Mouse (Mus musculus) spleen, adult 12 weeks (tissue): ENCODE results near the gene Sdk2.

Experiments used
- DNase-seq: peaks from one replicate; pipeline ENCODE4 v3.0.0; 2022; ENCODE audit warnings: low spot score

Gene Sdk2

DNA sequence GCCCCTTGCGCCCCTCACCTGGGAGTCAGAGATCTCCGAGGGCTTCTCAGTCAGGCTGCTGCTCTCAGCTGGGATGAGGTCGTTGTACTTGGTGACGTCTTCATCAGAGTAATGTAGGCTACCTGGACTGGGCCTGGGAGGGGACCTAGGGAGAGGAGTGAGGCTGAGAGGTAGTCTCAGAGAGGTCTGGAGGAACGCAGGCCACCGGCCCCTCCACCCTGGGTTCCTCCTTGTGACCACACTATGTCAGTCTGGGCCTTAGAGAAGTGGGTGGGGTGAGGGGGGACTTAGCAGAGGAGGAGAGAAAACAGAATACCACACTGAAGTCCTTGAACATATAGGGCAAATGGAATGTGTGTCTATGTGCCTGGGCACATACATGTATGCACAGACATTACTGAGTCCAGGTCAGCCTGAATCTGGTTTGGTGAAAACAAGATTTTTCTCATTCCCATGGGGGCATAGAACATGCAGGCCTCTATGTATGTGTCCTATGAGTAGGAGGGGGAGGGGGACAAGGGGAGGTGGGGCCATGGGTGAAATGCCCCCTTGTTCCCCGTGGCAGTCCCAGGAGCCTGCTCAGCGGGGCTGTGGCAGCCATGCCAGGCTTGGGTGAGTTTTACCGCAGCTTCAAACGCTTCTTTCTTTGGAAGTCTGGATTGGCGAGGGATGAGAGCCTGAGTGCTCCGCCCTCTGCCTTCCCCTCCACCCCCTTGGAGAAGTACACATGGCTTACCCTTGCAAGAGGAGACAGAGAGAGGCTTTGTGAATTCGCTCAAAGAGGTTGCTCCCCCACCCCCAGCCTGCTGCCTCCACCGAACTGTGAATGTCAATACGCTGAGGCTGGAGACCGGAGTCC is 275.3 kb downstream of the Sdk2 start:
- DNase-seq: no peak

DNA sequence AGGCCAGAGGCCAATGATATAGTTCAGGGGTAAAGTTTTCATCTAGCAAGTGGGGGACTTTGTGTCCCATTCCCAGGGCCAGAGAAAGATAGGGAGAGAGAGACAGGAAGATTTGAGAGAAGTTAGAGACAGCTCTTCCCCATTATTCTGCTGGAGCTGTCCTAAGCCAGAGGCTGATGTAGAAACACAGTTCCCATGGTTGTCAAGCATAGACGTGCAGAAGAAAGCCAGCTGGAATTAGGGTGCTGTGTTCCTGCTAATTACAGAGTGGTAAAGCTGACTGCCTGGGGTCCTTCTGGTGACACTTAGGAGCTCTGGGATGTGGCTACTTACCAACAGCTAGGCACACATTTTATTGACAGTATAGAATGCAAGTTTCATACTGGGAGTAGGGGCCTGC is 277.7 kb downstream of the Sdk2 start:
- no peak for DNase-seq

DNA sequence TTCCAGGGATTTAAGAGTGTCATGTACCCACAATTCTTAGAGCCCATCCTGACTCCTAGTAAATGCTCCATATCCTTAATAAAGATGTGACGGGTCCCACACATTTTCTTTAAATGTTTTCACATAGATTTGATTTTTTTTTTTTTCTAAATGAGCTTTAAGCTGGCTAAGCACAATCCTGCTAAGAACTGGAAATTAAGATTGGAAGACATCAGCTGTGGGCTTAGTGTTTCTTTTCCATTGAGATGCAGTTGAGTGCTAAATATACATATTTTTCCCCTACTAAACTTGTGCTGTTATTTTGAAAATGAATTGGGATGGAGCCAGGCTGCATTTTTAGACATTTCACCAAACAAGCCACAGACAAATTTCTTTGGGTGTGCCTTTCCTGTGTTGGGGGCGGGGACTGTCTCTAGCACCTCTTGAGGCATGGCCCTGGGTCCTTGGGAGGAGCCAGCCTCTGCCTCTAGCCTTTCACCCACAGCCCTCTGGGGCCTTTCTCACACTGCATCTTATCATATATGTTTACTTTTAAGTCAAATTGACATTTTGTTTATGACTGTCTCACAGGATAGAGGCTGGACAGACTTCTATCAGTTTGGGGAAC is 278.6 kb downstream of the Sdk2 start:
- DNase-seq: no peak

DNA sequence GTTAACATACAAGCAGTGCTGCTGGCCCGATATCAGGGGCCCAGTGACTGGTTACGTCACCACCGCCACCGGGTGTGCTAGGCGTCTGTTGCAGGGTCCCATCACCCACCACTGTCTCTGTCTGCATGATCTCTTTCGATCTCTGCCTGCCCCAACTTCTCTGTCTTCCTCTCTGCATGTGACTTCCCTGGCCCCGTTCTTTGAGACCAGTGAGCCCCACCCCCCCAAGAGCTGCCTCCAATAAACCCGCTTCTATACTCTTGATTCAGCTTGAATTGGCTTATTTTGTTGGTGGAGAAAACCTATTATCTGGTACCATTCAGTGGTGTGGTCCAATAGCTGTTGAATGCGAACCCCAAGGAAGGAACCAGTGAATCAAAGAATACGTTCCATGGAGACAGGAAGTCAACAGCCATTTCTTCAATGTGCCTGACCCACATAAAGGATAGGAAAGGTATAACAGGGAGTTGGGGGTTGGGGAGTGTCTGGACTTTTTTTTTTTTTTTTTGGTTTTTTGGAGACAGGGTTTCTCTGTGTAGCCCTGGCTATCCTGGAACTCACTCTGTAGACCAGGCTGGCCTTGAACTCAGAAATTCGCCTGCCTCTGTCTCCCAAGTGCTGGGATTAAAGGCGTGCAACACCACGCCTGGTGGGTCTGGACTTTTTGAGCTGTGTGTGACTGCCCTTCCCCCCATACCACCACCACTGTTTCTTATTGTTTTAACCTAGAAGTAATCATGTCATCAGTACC is 279.2 kb downstream of the Sdk2 start:
- DNase-seq: no peak

DNA sequence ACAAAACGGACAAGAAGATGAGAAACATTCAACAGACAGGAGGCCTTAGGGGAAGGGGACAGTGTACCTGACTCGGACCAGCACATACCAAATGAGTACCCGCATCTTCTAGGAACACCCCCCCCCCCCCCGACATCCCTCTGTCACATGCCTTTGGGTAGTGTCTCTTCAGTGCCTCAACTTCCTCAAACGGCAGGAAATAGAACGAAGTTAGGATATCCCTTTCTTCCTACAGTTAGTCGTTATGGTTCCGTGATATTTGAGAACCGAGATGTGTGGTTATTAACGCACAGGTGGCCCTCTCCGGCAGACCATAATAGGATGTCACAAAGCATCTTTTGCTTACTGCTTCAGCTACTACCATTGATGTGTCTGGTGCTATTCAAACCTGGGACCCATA is 279.8 kb downstream of the Sdk2 start:
- DNase-seq: no peak

DNA sequence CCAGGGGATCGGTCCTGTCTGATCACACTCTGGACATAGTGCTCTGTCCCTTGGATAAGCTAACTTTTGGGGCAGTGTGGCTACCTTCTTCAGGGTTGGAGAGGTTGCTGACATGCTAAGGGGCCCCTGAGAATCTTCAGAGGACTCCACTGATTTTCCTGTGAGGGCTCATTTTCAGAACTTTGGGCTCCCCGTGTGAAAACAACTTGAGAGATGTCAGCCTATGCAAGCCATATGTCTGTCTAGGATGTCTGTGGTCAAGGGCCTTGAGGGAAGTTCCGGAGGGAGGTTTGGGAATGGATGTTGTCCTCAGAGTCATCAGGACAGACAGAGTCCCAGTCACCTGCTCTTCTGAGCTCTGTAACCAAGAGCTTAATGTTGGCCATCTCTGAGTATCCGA is 280.5 kb downstream of the Sdk2 start:
- DNase-seq: no peak

DNA sequence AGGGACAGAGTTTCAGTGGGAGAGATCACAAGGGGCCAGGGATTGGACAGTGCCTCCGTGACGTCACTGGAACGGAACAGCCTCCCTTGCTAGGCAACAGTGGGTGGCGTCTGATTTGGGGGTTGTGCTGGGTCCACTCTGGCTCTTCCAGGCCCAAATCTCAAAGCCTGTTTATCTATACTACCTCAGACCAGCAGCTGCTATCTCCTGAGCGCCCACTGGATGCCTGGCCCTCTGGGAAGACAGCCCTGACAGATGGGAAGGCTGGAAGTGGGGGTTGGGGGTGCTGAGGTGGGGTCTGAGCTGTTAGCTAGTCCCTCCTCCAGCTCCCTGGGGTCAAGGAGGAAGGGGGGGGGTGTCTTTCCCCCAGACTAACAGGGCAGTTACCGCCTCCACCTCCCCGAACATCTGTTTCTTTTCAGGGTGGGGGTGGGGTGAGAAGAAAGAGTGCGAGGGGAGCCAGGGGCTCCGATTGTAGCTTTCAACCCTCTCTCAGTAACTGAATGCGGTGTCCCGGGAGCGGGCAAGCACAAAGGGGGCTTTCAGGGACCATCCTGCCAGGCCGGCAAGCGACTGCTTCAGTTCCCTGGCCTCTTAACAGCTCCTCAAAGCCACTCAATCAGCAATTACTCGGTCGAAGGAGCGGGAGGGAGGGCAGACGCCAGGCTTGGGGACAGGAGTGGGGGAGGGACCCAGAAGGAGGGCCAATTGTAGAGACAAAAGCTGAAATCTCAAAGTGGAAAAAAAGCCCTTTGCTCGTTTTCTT is 281.3 kb downstream of the Sdk2 start:
- no peak for DNase-seq

DNA sequence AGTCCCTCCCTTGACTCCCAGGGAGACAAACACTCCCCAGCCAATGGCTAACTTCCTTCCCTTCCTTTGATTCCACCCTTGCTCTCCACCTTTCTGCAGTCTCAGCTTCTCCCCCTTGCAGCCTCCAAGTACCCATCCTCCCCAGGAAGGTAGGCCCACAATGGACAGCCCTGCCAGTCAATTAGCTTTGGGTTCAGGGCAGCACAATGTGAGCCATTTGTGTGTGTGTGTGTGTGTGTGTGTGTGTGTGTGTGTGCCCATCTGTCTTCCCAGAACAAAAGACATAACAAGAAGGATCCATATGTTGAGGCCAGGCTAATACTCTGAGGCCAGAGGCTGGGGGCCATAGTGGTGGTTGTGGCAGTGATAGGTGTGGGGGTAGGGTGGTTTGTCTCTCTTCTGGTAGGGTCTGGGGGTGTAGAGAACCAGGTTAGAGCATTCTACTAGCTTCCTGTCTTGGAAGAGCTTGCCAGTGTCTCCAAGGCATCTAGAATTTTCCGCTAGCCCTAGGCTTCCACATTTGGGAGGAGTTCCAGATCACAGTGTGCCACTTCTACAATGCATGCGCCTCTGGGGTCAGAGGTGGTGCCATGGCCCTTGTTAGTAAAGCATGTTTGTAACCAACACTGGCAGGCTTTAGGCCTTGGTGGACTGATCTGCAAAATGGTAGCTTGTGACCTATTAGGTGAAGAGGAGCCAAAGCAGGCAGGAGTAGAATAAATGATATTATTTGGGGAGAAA is 282.0 kb downstream of the Sdk2 start:
- DNase-seq: no peak

DNA sequence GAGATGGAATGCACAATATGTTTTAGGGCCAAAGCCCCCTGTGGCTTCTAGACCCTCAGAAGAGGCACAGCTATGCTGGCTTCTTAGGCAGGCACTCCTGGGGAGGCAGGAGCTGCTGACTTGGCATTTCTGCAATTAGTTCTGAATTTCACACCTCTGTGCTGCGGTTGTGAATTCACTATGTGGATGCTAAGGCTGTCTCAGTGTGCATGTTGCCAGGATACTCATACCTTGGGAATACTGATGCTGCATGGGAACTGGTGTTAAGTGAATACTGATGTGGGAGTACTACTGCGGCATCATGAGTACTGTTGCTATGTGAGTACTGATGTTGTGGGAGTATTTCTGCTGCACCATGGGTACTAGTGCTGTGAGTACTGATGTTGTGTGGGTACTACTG is 284.4 kb downstream of the Sdk2 start:
- DNase-seq: no peak

DNA sequence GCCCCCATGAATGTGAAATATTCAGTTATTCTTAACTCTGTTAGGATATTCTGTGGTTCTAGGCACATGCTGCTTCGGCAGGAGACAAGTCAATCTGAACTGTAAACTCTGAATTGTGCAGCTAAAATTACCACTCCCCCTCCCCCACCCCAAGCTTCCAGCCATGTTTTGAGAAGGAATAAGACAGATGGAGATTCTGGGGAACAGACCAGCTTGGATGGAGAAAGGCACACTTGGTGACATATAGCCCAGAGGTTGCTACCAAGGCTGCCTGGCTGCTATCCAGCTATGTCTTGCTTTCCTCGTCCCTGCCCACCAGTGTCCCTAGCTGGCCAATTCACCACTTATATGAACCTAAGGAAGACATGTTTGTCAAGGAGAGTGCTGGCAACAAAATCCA is 284.8 kb downstream of the Sdk2 start:
- no peak for DNase-seq

DNA sequence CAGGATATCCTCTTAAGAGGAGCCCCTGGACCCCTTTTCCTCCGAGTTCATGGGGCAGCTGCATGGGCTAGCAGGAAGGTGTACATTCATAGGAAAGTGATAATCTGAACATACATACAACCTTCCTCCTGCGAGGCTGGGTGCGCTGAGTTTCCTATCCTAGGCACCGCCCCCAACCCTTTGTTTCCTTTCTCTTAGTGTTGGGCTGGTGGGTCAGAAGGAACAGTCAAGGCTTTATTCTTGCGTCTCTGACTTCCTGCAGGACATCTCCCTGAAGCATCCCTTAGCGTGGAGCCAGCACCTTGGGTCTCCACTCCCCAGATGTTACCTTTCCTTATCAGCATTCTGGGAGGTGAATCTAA is 287.2 kb downstream of the Sdk2 start:
- no peak for DNase-seq

DNA sequence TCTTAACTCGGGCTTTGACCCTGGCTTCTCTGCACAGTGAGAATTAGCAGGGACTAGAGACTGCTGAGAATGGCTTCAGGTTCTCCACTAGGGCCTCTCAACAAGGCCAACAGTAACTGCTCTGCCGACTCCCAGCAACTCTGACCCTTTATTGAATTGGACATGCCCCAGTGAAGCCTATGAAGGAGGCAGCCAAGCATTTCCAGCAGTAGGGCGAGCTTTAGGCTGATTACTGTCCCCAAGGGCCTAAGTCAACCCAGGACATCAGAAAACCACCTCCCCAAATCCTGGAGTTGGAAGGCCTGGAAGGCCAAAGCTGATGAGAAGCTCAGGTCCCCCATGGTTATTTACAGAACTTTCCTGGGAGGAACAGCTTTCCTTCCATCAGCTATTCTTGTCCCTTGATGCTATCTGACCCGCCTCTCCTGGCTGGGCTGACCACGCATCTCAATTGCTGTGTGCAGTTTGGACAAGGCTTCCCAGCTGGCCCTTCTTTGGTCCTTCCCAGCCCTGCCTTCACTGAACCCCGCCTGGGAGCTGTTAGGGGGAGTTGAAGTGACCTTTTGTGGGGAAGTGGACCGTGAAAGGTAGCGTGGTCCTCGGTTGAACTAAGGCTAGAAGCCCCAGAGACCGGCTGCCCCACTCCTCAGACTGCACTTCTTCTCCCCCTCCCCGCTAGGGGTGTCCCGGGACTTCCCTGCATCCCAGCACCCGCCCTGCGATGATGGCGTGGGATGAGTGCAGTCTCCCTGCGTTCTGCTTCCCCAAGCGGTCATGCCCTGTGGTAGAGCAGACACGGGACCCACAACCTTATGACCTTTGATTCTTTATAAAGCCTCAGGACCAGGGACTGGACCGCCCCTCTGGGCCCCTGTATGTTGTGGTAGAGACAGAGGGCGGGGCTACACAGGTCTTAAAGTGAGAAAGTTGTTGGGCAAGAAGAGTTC is 287.8 kb downstream of the Sdk2 start:
- no peak for DNase-seq

DNA sequence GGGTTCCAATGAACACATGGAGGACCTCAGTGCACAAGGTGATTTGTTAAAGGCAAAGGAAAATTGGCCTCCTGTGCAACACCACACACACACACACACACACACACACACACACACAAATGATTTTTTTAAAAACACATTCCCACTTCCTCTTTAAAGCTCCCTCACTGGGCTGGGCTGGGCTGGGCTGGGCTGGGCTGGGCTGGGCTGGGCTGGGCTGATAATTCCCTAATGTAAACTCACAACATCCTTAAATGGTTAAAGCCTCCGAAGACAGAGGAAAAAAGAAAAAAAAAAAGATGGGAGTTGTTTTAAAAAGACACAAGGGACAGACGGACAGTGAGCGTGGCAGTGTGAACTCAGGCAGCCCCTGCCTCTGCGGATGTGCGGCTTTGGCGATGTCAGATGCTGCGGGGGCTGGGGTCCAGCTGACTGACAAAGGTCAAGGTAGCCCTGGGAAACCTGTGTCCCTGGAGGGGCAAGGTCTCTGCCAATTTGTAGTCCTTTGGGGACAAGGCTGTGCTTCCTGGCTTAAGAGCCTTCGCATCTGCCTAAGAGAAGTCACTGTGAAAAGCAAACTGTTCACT is 288.9 kb downstream of the Sdk2 start:
- DNase-seq: no peak

DNA sequence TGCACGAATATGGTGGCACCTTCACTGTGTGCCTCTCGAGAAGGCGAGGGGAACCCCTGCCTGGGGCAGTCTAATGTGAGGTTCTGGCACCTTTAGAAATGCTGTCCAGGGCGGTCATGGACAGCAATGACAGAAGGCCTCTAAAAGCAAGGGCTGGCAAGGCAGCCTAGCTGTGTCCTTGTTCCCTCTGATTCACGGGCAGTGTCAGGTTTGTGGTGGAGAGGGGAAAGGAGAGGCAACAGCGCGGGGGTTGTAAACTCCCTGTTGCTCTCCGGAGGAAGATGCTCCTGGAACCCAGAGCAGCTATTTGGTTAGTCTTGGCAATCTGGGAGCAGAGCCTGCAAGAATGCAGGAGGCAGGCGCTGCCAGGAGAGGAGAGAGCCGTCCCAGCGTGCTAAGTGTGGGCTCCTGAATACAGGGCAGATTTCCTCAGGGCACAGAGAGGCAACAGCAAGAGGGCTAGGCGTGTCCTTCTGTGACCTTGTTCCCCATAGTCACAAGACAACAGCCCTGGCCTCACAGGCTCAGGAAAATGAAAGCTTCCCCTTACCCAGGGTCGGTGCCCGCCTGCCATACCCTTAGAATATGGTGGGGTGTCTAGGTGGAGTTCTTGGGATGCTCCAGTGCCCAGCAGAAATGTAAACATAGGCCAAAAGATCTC is 289.9 kb downstream of the Sdk2 start:
- DNase-seq: no peak

DNA sequence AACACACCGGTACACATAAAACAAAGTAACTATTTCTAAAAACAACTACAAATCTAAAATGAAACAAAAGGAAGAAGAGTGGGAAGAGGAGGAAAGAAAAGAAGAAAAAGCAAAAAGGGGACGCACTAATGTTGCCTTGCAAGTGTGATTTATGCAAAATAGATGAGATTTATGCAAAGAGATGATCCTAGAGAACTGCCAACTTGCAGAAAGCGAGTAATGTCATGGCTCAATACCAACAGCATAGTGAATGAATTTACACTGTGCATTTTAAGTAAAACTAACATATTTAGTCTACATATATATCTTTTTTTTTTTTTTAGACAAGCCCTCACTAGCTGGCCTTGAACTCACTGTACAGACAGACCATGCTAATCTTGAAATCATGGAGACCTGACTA is 292.1 kb downstream of the Sdk2 start:
- no peak for DNase-seq

DNA sequence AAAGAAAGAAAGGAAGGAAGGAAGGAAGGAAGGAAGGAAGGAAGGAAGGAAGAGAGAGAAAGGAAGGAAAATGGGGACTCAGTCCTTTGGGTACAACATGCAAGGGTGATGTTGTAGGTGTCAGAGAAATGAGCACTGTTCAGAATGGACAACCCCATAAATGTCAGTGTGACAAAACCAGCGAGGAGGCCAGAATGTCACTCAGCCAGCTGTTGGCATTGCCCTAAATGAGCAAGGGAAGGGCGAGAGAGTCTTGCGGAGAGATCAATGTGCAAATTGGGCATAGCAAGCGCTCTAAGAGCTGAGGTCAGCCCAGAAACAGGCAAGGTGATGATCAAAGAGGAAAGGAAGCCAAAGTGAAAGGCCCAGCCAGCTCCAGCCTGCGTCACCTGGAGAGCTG is 293.7 kb downstream of the Sdk2 start:
- no peak for DNase-seq

DNA sequence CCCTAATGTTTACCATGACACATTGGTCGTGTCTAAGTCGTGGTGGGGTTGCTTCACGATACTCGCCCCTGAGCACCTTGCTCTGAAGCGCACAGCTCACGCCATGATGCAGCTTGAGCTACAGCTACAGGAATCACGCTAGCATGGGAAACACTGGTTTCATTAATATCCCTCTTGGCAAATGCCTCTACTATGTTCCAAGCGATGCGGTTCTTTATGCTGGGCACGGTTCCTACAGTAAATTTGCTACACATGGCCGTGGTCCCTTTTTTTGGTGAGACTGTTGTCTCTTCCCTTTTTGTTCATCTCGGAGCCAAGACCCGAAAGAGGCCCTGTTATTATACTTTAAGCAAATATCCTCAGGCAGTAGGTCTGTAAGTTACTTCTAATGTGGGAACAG is 295.7 kb downstream of the Sdk2 start:
- no peak for DNase-seq

DNA sequence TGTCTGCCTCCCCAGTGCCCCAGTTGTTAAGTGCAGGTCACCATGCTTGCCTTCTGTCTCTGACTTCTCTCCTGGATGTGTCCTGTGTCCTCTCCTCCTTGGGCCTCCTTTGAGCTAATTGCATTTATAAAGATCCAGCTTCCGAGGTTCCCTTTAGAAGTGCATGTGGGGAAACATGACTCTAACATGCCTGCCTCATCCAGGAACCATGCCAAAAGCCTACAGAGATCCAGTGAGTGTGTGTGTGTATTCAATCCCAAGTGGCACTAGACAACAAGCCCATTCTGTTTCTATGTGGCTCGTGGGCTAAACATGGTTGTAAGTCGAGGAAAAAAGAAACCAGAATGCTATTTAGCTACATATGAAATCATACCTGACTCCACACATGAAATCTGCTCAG is 298.5 kb downstream of the Sdk2 start:
- no peak for DNase-seq

DNA sequence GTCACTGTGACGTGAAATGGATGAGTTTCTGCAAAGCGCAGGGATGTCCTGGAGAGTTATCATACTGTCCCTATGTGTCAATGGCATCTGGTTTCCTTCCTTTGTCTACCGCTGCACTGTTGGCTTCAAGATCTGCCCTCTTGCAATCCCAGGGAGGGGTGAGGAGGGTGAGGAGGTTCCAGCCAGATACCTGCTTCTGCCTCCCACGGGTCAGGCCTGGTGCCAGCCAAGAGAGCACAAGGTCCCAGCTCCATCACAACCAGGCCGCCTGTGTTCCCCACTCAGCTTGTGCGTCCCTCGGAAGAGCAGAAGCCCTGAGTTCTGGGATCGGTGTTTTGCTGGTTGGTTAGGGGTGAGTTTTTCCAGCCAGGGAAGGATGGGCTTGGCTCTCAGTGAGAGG is 299.6 kb downstream of the Sdk2 start:
- no peak for DNase-seq
